Mouse (Mus musculus): ENCODE measurements around the gene F12. TPM values are rescaled to one million over a fixed set of nuclear protein-coding genes. Genes with fewer than 3 reads are reported as not detected.

Gene F12
- total and polyA plus RNA-seq, 3 experiments, result not detected

- dilution Hi-C loops (cut with MboI; ENCODE audit: extremely low pct_ligation_motif_present, extremely low pct_unique_long_range_greater_than_20kb, low sequenced_read_pairs) (no loop called here), in situ Hi-C loops (cut with MboI; ENCODE audit: low pct_ligation_motif_present, low pct_unique_long_range_greater_than_20kb, low sequenced_read_pairs) (no loop called here)
These were observed 28.5 kb downstream of the F12 start, which contains the start of gene Slc34a1 for GRCm38 (mm10) chr13:55398088-55398487. Gene Slc34a1, plus strand, starts transcription at chr13:55398187.

GRCm38 (mm10) chr13:55392933-55393332 is 33.7 kb downstream of the F12 start:
- no peaks in the 10 kb centered on the region for H3K9me3 ChIP-seq (replicated peaks; ENCODE audit: low read length)
- dilution Hi-C loops (cut with MboI; ENCODE audit: extremely low pct_ligation_motif_present, extremely low pct_unique_long_range_greater_than_20kb, low sequenced_read_pairs), result no loop called here
- no peak overlapping the region for H3K27ac ChIP-seq (ENCODE audit: insufficient read depth, low read depth)
- H3K79me2 ChIP-seq (replicated peaks; ENCODE audit: control insufficient read depth, extremely low read depth, insufficient read depth, poor library complexity, severe bottlenecking), result no peaks in the 10 kb centered on the region
- TF ChIP-seq CTCF (conservative IDR thresholded peaks at IDR 0.05 in 1 of 2, IDR thresholded peaks at IDR 0.05 in 1 of 2; ENCODE audit: low read depth in 2 of 2, low read length in 2 of 2), result peak; percentile 47 to 64; a peak in 3 of 4 replicates
- peak; percentile 55 for TF ChIP-seq RAD21 (IDR thresholded peaks at IDR 0.05; ENCODE audit: low read depth, low read length)
- TF ChIP-seq MYC (IDR thresholded peaks at IDR 0.05; ENCODE audit: low read depth, low read length), result 0 out of 2 replicates have a peak, but pooled peaks have one; percentile 51
- no peak for TF ChIP-seq UBTF (IDR thresholded peaks at IDR 0.05; ENCODE audit: low read depth, low read length)
- TF ChIP-seq SMC3 (IDR thresholded peaks at IDR 0.05; ENCODE audit: low read depth, low read length), result peak; percentile 59
- no peak for TF ChIP-seq ZNF384 (IDR thresholded peaks at IDR 0.05; ENCODE audit: low read depth, low read length)
- no peak for TF ChIP-seq MAX (IDR thresholded peaks at IDR 0.05; ENCODE audit: low read length)
- in situ Hi-C loops (cut with MboI; ENCODE audit: low pct_ligation_motif_present, low pct_unique_long_range_greater_than_20kb, low sequenced_read_pairs), result no loop called here
- peaks cover 0 to 2% of the 10 kb centered on the region in 2 experiments; a peak in 1 of 4 replicates for H3K4me1 ChIP-seq (ENCODE audit: control insufficient read depth in 1 of 2, insufficient read depth in 2 of 2)
- no peak overlapping the region for H3K4me2 ChIP-seq (ENCODE audit: insufficient read depth, low read depth, poor library complexity, severe bottlenecking)
- peaks cover 17% of the 10 kb centered on the region for H3K27me3 ChIP-seq (replicated peaks)
- no peak overlapping the region for H3K4me3 ChIP-seq (replicated peaks in 1 of 3; ENCODE audit: low read depth in 2 of 3, low read length in 2 of 3, poor library complexity in 1 of 3)
- no peaks in the 10 kb centered on the region for H3K36me3 ChIP-seq (replicated peaks in 1 of 2; ENCODE audit: control insufficient read depth in 1 of 2, insufficient read depth in 1 of 2, low read length in 1 of 2)
- no peak overlapping the region for H3K9ac ChIP-seq (ENCODE audit: insufficient read depth, low read depth)
- peak; percentile 37 for DNase-seq (ENCODE audit: extremely low read depth)

More at GRCm38 (mm10) chr13:55398088-55398487, 28.5 kb downstream of the F12 start, which contains the start of gene Slc34a1:
- no peaks in the 10 kb centered on the region for H3K9me3 ChIP-seq (replicated peaks; ENCODE audit: low read length)
- no peak within 1 kb of the TSS for H3K9ac ChIP-seq (ENCODE audit: insufficient read depth, low read depth)
- H3K27ac ChIP-seq (ENCODE audit: insufficient read depth, low read depth), result no peak within 1 kb of the TSS
- peaks cover 2 to 6% of the 10 kb centered on the region in 2 experiments; a peak in 3 of 4 replicates for H3K4me1 ChIP-seq (ENCODE audit: control insufficient read depth in 1 of 2, insufficient read depth in 2 of 2)
- H3K4me3 ChIP-seq (replicated peaks in 1 of 3; ENCODE audit: low read depth in 2 of 3, low read length in 2 of 3, poor library complexity in 1 of 3), result no peak within 1 kb of the TSS
- TF ChIP-seq USF2 (conservative IDR thresholded peaks at IDR 0.05; ENCODE audit: low read depth, low read length) (no peak), MYC (IDR thresholded peaks at IDR 0.05; ENCODE audit: low read depth, low read length) (no peak), MXI1 (IDR thresholded peaks at IDR 0.05; ENCODE audit: low read depth, low read length) (no peak), EP300 (IDR thresholded peaks at IDR 0.05; ENCODE audit: low read length) (no peak), SIN3A (IDR thresholded peaks at IDR 0.05; ENCODE audit: low read length) (no peak), TBP (conservative IDR thresholded peaks at IDR 0.05; ENCODE audit: low read depth, low read length) (no peak), KAT2A (IDR thresholded peaks at IDR 0.05; ENCODE audit: insufficient replicate concordance, low read length) (no peak), RAD21 (IDR thresholded peaks at IDR 0.05; ENCODE audit: low read depth, low read length) (no peak), NELFE (IDR thresholded peaks at IDR 0.05; ENCODE audit: low read depth, low read length) (no peak), ZC3H11A (IDR thresholded peaks at IDR 0.05; ENCODE audit: low read depth, low read length) (no peak), POLR2A (IDR thresholded peaks at IDR 0.05; ENCODE audit: low read depth, low read length) (no peak), RCOR1 (conservative IDR thresholded peaks at IDR 0.05; ENCODE audit: low read depth, low read length) (no peak), HCFC1 (IDR thresholded peaks at IDR 0.05; ENCODE audit: low read depth, low read length) (no peak), ZMIZ1 (IDR thresholded peaks at IDR 0.05; ENCODE audit: low read depth, low read length) (no peak), JUND (conservative IDR thresholded peaks at IDR 0.05; ENCODE audit: low read depth, low read length) (no peak)
- DNase-seq (ENCODE audit: extremely low read depth), result no peak
- no peaks in the 10 kb centered on the region for H3K79me2 ChIP-seq (replicated peaks; ENCODE audit: control insufficient read depth, extremely low read depth, insufficient read depth, poor library complexity, severe bottlenecking)
- no peak within 1 kb of the TSS for H3K4me2 ChIP-seq (ENCODE audit: insufficient read depth, low read depth, poor library complexity, severe bottlenecking)
- H3K27me3 ChIP-seq (replicated peaks), result peaks cover 54% of the 10 kb centered on the region
- H3K36me3 ChIP-seq (replicated peaks in 1 of 2; ENCODE audit: control insufficient read depth in 1 of 2, insufficient read depth in 1 of 2, low read length in 1 of 2), result no peaks in the 10 kb centered on the region

All from CH12.LX (cell line).